Mouse (Mus musculus) spleen, adult 2 months (tissue): ENCODE data around the gene Rit1.
"Not testable (repeated sequence)": the region's sequence is repeated elsewhere in the genome, so short reads cannot be mapped to it uniquely, and the experiment has no call there.

Experiments used
- CTCF ChIP-seq: fragments of 200-500 bp; IDR thresholded peaks from 2 replicates; pipeline ENCODE4 v1.5.1; 2011; ENCODE audit warnings: mild to moderate bottlenecking, inconsistent platforms; ENCODE audit not compliant: insufficient read depth, insufficient read length, insufficient replicate concordance; ENCODE audit errors: extremely low read depth
- POLR2A ChIP-seq: fragments of 200-500 bp; IDR thresholded peaks from 2 replicates; pipeline ENCODE4 v1.6.1; 2011; ENCODE audit warnings: low read depth, low read length, inconsistent platforms

GRCm38 (mm10) chr3:88772399-88772798 is 55.8 kb downstream of the Rit1 start:
- TF ChIP-seq POLR2A, CTCF: not testable (repeated sequence)
